Mouse (Mus musculus): Measurements from ENCODE around the gene Fzd2.

Fzd2 gene

GRCm38 (mm10) chr11:102604010-102604584, at the start of gene Fzd2:
Fzd2 (plus strand) TSS chr11:102604396.
- peak; percentile 83 to 93 for DNase-seq

- DNase-seq: peak in 1 of 2 experiments; percentile 58
These were observed 48.7 kb upstream of the Fzd2 start for GRCm38 (mm10) chr11:102555400-102556030.

- DNase-seq: peak; percentile 94 to 98
These were observed 48.0 kb upstream of the Fzd2 start, which contains the start of gene Gpatch8 for GRCm38 (mm10) chr11:102556031-102556715. Gpatch8 (minus strand) TSS chr11:102556392.

- DNase-seq: peak in 1 of 2 experiments; percentile 16
These were observed 47.5 kb upstream of the Fzd2 start for GRCm38 (mm10) chr11:102556716-102557074.

GRCm38 (mm10) chr11:102557386-102557785, 46.8 kb upstream of the Fzd2 start:
- peak; percentile 42 to 83 for DNase-seq

GRCm38 (mm10) chr11:102558704-102559103, 45.5 kb upstream of the Fzd2 start:
- DNase-seq: peak in 1 of 2 experiments; percentile 7

- DNase-seq: peak in 1 of 2 experiments; percentile 3
These were observed 39.1 kb upstream of the Fzd2 start for GRCm38 (mm10) chr11:102564952-102565671.

- DNase-seq: no peak
These were observed 38.5 kb upstream of the Fzd2 start for GRCm38 (mm10) chr11:102565741-102566140.

- DNase-seq: no peak
These were observed 37.9 kb upstream of the Fzd2 start for GRCm38 (mm10) chr11:102566290-102566689.

- DNase-seq: no peak
These were observed 37.0 kb upstream of the Fzd2 start for GRCm38 (mm10) chr11:102567157-102567556.

- DNase-seq: peak in 1 of 2 experiments; percentile 26
These were observed 36.5 kb upstream of the Fzd2 start for GRCm38 (mm10) chr11:102567723-102568122.

GRCm38 (mm10) chr11:102568191-102568590, 36.0 kb upstream of the Fzd2 start:
- DNase-seq: peak in 1 of 2 experiments; percentile 40

GRCm38 (mm10) chr11:102568756-102569377, 35.3 kb upstream of the Fzd2 start:
- DNase-seq: no peak

- peak; percentile 86 to 94 for DNase-seq
These were observed 31.1 kb upstream of the Fzd2 start for GRCm38 (mm10) chr11:102572866-102573663.

- no peak for DNase-seq
These were observed 29.2 kb upstream of the Fzd2 start for GRCm38 (mm10) chr11:102575034-102575433.

GRCm38 (mm10) chr11:102576050-102576754, 28.0 kb upstream of the Fzd2 start:
- DNase-seq: no peak

GRCm38 (mm10) chr11:102578341-102579118, 25.7 kb upstream of the Fzd2 start:
- peak; percentile 82 to 87 for DNase-seq

- no peak for DNase-seq
These were observed 24.8 kb upstream of the Fzd2 start, which contains the start of gene Gm11627 for GRCm38 (mm10) chr11:102579165-102580033. Gm11627 (minus strand) TSS chr11:102579461.

GRCm38 (mm10) chr11:102580034-102580330, 24.2 kb upstream of the Fzd2 start:
- DNase-seq: no peak
